21 mouse cellular contexts compared by ENCODE assay signal in genomic region chr12:110711270-110711669, GRCm38 (mm10). TPM values are rescaled to one million over a fixed set of nuclear protein-coding genes. Genes with fewer than 3 reads are reported as not detected.
"Had no signal": no experiment of that assay in that cellular context is flagged by ENCODE, and none has a peak within 500 bp of the region (broad histone marks: within the 10 kb centered on the region; RNA-seq: fewer than 3 reads in every experiment).

No protein-coding gene starts in this region.

- H3K36me3 ChIP-seq: limb, embryonic 15.5 days; liver, embryonic 12.5 days; lung, embryonic 15.5 days; midbrain, embryonic 15.5 days; neural tube, embryonic 12.5 days had no signal

- H3K27me3 ChIP-seq: limb, embryonic 15.5 days; lung, embryonic 15.5 days; midbrain, embryonic 15.5 days; neural tube, embryonic 12.5 days had no signal

- H3K4me3 ChIP-seq: limb, embryonic 15.5 days; liver, embryonic 12.5 days; lung, embryonic 15.5 days; midbrain, embryonic 15.5 days; neural tube, embryonic 12.5 days had no signal

- ATAC-seq: liver, embryonic 12.5 days; midbrain, embryonic 15.5 days had no signal

- H3K9me3 ChIP-seq: limb, embryonic 15.5 days; liver, embryonic 12.5 days; lung, embryonic 15.5 days; midbrain, embryonic 15.5 days; neural tube, embryonic 12.5 days had no signal

- H3K9ac ChIP-seq: limb, embryonic 15.5 days; liver, embryonic 12.5 days; lung, embryonic 15.5 days; midbrain, embryonic 15.5 days; neural tube, embryonic 12.5 days had no signal

- H3K27ac ChIP-seq: kidney, postnatal 0 days; limb, embryonic 15.5 days; liver, embryonic 12.5 days; lung, embryonic 15.5 days; midbrain, embryonic 15.5 days; neural tube, embryonic 12.5 days; stomach, postnatal 0 days had no signal

- H3K4me2 ChIP-seq: limb, embryonic 15.5 days; liver, embryonic 12.5 days; lung, embryonic 15.5 days; midbrain, embryonic 15.5 days; neural tube, embryonic 12.5 days had no signal

- DNase-seq: kidney, adult 9 months; kidney, postnatal 36 days; layer of hippocampus, adult 9-11 months; layer of hippocampus, postnatal 36 days; lung, postnatal 36 days; thymus, adult 2 months; thymus, postnatal 25 days had no signal

RNA-seq across cellular contexts. Expression of gene 1700001K19Rik, which starts 28.9 kb away (rescaled TPM):
- total RNA-seq: layer of hippocampus, adult 18-20 months; layer of hippocampus, postnatal 36 days; left cerebral cortex, adult 8-10 months; left cerebral cortex, postnatal 25 days; megakaryocyte progenitor cell, adult 5-6 weeks; monocyte, adult 5-6 weeks; neutrophil, adult 5-6 weeks had no signal
- polyA plus RNA-seq: kidney, postnatal 0 days; liver, embryonic 12.5 days; liver, embryonic 16.5 days; lung, embryonic 15.5 days; midbrain, embryonic 15.5 days; neural tube, embryonic 12.5 days; stomach, postnatal 0 days had no signal
